Mouse (Mus musculus): ENCODE data around the gene Fam120b. TPM values are rescaled to one million over a fixed set of nuclear protein-coding genes. Genes with fewer than 3 reads are reported as not detected.

Gene Fam120b
- polyA plus RNA-seq, 1 experiment = 7.7 TPM

DNA sequence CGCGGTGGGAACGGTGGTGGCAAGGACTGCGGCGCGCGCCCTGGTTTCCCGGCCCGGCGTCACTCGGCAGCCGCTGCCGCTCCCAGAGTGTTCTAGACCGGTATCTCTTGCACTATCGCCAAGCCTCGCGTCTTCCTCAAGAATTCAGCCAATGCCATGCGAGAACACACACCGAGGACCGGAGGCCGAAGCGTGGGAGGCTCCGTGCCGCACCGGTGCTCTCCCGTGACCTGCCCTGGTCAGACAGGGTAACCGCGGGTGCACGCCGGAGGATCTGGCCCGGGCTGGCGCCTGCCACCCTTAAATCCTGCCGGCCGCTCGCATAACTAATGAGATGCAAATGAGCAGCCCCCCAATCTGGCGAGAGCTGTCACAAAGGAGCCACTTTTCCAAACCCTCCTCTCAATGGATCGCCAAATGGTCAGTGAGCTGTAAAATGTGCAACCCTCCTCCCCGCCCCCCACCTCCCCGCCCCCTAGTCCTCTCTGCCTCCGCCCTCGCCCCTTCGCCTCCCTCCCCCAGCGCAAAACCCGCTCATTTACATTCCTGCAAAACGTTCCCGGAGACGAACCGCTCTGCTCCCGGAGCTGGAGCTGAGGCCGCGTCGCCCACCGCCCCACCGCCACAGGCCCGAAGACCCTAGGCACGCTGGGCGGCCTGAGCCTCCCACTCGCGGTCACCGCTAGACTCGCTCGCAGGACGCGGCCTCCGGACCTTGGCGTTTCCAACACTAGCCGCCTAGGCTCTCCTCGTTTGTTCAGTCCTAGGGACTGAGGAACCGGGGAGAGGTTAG, 20.1 kb upstream of the Fam120b start:
- Histone ChIP-seq H3K4me1 (ENCODE audit: control insufficient read depth, insufficient read depth, insufficient read length, low read length) (no peaks in the 10 kb centered on the region), H3K4me3 (ENCODE audit: insufficient read depth, low read depth, low read length) (peak overlapping the region; percentile 76), H3K27ac (replicated peaks; ENCODE audit: low read depth, low read length) (peak overlapping the region; percentile 69)

DNA sequence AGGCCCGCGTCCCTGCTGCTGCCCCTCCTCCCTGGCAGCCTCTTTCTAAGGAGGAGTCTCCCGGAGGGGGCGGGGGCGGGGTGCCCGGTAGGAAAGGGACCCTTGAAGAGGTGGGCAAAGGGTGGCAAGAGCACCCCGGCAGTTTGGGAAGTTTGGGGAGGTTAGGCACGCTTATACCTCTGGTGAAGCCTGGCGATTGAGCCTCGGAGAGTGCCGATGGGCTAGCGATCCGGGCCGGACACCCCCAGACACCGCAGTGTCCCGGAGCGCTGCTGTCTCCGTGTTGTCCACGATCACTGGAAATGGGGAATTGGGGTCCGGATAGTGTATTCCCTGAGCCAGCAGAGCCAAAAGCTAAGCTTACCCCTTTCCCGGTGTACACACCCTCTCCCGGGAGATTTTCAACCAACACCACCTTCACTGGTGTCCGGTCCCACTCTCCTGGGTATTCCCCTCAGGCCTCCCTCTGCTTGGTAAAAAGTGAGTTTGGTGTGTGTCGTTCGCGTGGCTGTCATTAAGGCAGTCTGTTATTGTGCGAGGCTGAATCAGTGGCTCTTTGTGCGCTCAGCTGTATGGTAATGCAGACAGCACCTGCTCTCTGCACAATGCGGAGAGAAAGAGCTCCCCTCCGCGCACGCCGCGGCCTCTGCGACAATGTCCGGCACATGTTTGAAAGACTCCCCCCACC, 19.4 kb upstream of the Fam120b start, which contains the start of gene Dll1:
Gene Dll1 (minus strand): TSS at position 379 of the 688 bp plus-strand sequence.
- Histone ChIP-seq H3K4me1 (ENCODE audit: control insufficient read depth, insufficient read depth, insufficient read length, low read length) (no peaks in the 10 kb centered on the region), H3K4me3 (ENCODE audit: insufficient read depth, low read depth, low read length) (peak within 1 kb of the TSS; percentile 76), H3K27ac (replicated peaks; ENCODE audit: low read depth, low read length) (peak within 1 kb of the TSS; percentile 69; the same call in 1 of the 2 replicates)

DNA sequence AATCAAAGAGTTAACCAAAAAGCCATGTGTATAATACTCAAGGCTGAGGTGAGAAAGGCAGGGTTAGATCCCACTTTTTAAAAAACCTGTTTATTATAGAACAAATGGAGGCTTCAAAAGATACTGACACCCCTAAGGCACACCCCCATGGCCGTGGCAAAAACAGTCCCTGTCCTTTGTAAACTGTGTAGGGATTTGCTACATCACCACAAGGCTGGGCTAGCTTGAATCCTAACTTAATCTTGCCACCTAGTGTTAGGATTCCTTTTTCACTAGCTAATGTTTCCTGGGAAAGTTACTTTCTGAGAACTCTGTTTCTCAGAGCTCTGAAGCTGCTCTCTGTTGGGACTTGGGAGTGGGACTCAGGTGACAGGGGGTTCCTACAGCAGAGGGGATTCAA, 18.1 kb upstream of the Fam120b start:
- H3K27ac ChIP-seq (replicated peaks; ENCODE audit: low read depth, low read length) = no peak overlapping the region
- no peaks in the 10 kb centered on the region for H3K4me1 ChIP-seq (ENCODE audit: control insufficient read depth, insufficient read depth, insufficient read length, low read length)
- H3K4me3 ChIP-seq (ENCODE audit: insufficient read depth, low read depth, low read length) = no peak overlapping the region

GRCm38 (mm10) chr17:15378413-15379109, 17.4 kb upstream of the Fam120b start:
- Histone ChIP-seq H3K27ac (replicated peaks; ENCODE audit: low read depth, low read length) (no peak overlapping the region), H3K4me1 (ENCODE audit: control insufficient read depth, insufficient read depth, insufficient read length, low read length) (no peaks in the 10 kb centered on the region), H3K4me3 (ENCODE audit: insufficient read depth, low read depth, low read length) (no peak overlapping the region)

DNA sequence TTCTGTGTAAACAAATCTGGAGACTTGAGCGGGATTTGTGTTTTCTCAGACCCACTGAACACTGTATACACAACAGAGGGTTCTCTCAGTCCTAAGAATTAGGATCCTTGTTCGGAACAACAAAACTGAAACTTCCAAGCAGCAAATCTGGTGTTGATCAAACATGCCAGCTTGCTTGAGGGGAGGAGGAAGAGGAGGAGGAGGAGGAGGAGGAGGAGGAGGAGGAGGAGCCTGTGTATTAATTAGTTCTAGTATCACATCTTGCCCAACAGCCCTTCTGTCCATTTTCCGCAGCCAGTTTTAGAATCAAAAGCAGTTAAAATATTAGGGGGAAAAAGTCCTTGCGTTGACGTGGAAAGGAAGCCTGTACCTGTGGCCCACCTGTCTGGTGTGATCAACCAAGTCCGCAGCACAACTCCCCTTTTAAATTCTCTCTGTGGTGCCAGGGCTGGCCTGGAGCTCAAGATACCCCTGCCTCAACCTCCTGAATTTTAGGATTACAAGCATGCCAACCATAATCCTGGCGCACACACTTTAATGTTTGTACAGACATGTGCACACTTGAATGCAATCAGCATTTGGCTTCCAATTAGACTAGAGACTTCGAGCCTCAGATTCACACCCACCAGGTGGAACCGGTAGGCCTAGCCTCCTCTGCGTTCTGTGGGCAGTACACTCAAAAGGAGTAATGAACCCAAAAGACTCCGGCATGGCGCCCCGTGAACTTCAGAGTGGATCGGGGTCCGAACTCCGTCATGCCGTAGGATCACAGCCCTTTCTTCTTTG, 16.1 kb upstream of the Fam120b start:
- H3K4me3 ChIP-seq (ENCODE audit: insufficient read depth, low read depth, low read length) = peak overlapping the region; percentile 40

DNA sequence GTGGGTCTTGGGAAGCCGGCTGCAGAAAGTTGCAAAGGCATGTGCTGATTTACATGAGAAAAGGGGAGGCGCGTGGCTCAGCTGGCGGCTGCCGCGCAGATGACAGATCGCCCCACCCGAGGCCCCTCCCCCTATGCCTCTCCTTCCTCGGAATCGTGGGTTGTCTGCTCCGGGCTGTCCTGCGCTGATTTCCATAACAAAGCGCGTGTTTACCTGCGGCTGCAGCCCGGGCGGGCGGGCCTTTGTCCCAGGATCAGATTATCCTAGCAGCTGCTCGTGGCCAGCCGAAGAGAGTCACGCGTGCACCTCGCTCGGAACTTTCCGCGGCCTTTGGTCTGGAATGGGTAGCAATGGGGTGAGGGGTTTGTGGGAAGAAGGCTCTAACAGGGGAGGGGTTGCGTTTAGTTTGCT, 15.4 kb upstream of the Fam120b start:
- Histone ChIP-seq H3K27ac (replicated peaks; ENCODE audit: low read depth, low read length) (no peak overlapping the region), H3K4me3 (ENCODE audit: insufficient read depth, low read depth, low read length) (peak overlapping the region; percentile 40), H3K4me1 (ENCODE audit: control insufficient read depth, insufficient read depth, insufficient read length, low read length) (no peaks in the 10 kb centered on the region)

More for the DNA sequence above, 16.1 kb upstream of the Fam120b start:
- Histone ChIP-seq H3K27ac (replicated peaks; ENCODE audit: low read depth, low read length) (no peak overlapping the region), H3K4me1 (ENCODE audit: control insufficient read depth, insufficient read depth, insufficient read length, low read length) (no peaks in the 10 kb centered on the region)

DNA sequence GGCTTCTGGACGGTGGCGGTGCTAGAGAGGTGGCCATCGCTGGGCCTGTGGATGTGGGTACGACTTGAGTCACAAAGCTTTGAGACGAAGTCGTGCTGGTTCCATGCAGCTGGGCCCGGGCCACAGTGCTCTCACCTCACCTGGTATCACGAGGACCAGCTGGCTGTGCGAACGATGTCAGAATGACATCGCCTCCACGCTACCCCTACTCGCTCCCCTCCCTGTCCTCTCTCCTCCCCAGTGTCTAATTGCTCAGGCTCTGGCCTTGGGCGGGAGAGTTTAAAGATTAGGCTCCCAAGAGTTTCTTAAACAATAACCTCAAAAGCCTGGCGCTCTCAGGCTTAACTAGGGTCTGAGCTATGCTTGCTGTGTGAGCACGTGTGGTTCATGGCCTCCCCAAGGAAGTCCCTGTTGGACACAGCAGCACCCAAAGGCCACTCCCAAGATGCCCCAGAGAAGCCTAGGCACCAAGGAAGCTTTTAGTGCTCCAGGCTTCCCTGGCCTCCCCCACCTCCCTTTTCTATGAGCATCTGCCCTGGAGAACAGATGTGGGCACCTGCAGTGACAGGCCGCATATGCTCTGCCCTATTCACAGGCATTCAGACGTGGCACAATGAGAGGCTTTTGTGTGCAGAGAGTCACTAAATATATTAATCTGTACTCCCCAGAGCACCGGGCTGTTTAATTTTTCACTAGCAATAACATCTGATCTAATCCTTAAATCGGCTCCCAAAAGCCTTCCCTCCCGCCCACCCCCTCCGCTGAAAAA, 14.7 kb upstream of the Fam120b start:
- H3K4me3 ChIP-seq (ENCODE audit: insufficient read depth, low read depth, low read length) = peak overlapping the region; percentile 40; the same call in 1 of the 2 replicates
- H3K27ac ChIP-seq (replicated peaks; ENCODE audit: low read depth, low read length) = no peak overlapping the region

GRCm38 (mm10) chr17:15381869-15382660, 13.9 kb upstream of the Fam120b start:
- no peak overlapping the region for H3K4me3 ChIP-seq (ENCODE audit: insufficient read depth, low read depth, low read length)
- H3K27ac ChIP-seq (replicated peaks; ENCODE audit: low read depth, low read length) = no peak overlapping the region
- H3K4me1 ChIP-seq (ENCODE audit: control insufficient read depth, insufficient read depth, insufficient read length, low read length) = no peaks in the 10 kb centered on the region

More for the DNA sequence above, 14.7 kb upstream of the Fam120b start:
- H3K4me1 ChIP-seq (ENCODE audit: control insufficient read depth, insufficient read depth, insufficient read length, low read length) = no peaks in the 10 kb centered on the region

GRCm38 (mm10) chr17:15383360-15383759, 12.6 kb upstream of the Fam120b start:
- no peak overlapping the region for H3K27ac ChIP-seq (replicated peaks; ENCODE audit: low read depth, low read length)
- H3K4me1 ChIP-seq (ENCODE audit: control insufficient read depth, insufficient read depth, insufficient read length, low read length) = no peaks in the 10 kb centered on the region
- no peak overlapping the region for H3K4me3 ChIP-seq (ENCODE audit: insufficient read depth, low read depth, low read length)

DNA sequence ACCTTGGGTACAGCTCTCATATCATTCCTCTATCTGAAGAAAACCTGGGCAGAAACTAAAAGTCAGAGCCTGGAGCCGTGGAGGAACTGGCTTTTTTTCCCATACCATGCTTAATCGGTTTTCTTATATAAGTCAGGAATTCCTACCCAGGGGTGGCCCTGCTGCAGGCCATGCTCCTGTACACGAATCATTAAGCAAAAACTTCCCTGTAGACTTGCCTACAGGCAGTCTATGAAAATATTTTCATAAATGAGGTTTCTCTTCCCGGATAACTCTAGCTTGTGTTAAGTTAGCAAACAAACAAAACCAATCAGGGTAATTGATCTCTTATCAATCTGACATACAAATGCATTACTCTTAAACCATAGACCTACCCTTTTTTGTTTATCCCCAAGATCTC, 7.1 kb upstream of the Fam120b start:
- H3K27ac ChIP-seq (replicated peaks; ENCODE audit: low read depth, low read length) = no peak overlapping the region
- H3K4me1 ChIP-seq (ENCODE audit: control insufficient read depth, insufficient read depth, insufficient read length, low read length) = no peaks in the 10 kb centered on the region
- H3K4me3 ChIP-seq (ENCODE audit: insufficient read depth, low read depth, low read length) = no peak overlapping the region

- H3K4me1 ChIP-seq (ENCODE audit: control insufficient read depth, insufficient read depth, insufficient read length, low read length) = no peaks in the 10 kb centered on the region
- H3K27ac ChIP-seq (replicated peaks; ENCODE audit: low read depth, low read length) = no peak overlapping the region
- no peak overlapping the region for H3K4me3 ChIP-seq (ENCODE audit: insufficient read depth, low read depth, low read length)
Observed at GRCm38 (mm10) chr17:15389356-15389755, 6.6 kb upstream of the Fam120b start.

DNA sequence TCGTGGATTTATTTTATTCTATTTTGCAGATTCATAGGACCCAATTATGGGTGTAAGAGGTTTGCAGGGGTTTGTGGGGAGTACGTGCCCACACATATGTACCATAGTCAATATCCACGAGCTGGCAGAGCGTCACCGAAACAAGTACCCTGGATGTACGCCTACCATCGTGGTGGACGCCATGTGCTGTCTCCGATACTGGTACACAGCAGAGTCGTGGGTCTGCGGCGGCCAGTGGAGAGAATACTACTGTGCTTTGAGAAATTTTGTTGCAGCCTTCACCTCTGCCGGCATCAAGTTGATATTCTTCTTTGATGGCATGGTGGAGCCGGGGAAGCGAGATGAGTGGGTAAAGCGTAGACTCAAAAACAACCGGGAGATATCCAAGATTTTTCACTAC, 5.7 kb downstream of the Fam120b start:
- Histone ChIP-seq H3K27ac (replicated peaks; ENCODE audit: low read depth, low read length) (no peak overlapping the region), H3K4me1 (ENCODE audit: control insufficient read depth, insufficient read depth, insufficient read length, low read length) (no peaks in the 10 kb centered on the region), H3K4me3 (ENCODE audit: insufficient read depth, low read depth, low read length) (no peak overlapping the region)

DNA sequence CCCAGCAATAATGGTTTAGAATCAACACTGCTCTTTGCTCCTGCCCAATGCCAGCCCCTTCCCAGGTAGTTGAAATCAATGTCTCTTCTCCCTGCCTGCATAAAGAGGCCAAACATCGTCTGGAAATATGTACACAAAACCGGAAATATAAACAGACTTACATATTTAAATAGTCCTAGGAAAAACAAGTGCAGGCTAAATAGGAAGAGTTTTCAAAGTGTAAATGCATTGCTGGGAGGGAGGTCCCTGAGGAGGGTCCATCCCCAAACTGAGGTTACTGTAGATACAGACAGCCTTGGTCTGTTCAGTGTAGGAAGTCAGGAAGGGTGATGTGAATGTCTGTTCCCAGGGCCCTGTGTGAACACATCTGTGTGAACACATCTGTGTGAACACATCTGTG, 10.6 kb downstream of the Fam120b start:
- H3K4me1 ChIP-seq (ENCODE audit: control insufficient read depth, insufficient read depth, insufficient read length, low read length) = no peaks in the 10 kb centered on the region
- H3K4me3 ChIP-seq (ENCODE audit: insufficient read depth, low read depth, low read length) = no peak overlapping the region
- H3K27ac ChIP-seq (replicated peaks; ENCODE audit: low read depth, low read length) = no peak overlapping the region

All from brown adipose tissue, adult 24 weeks (tissue).